Mouse (Mus musculus) MEL (cell line): ENCODE results near the gene Ptpre. TPM values are rescaled to one million over a fixed set of nuclear protein-coding genes. Genes with fewer than 3 reads are reported as not detected.

Source experiments
- DNase-seq: peaks from one replicate; pipeline ENCODE4 v3.0.0; 2011; ENCODE audit warnings: low read depth, low spot score
- H3K27ac ChIP-seq: 2 replicates; pipeline ENCODE4 v1.5.1; 2012; ENCODE audit warnings: low read depth, mild to moderate bottlenecking, control low read depth, low read length, moderate library complexity; ENCODE audit not compliant: control insufficient read depth
- H3K27me3 ChIP-seq, 2 experiments: fragments of 150-350 bp in 1 of 2; sonication (generic) in 1 of 2; 2 replicates each; pipeline ENCODE4 v1.6.1; 2012; ENCODE audit warnings: low read length in 2 of 2, mild to moderate bottlenecking in 2 of 2, improper control_type of control experiment in 1 of 2, moderate library complexity in 1 of 2; ENCODE audit not compliant: insufficient read depth in 2 of 2, control insufficient read depth in 1 of 2
- H3K36me3 ChIP-seq, 2 experiments: 2 replicates each; pipeline ENCODE4 v1.6.1; 2012 to 2014; ENCODE audit warnings: low read length in 2 of 2, improper control_type of control experiment in 1 of 2, inconsistent platforms in 1 of 2, mild to moderate bottlenecking in 1 of 2; ENCODE audit not compliant: insufficient read depth in 2 of 2, control insufficient read depth in 1 of 2
- H3K4me1 ChIP-seq, 2 experiments: fragments of 150-350 bp in 1 of 2; sonication (generic) in 1 of 2; 2 replicates each; pipeline ENCODE4 v1.6.1; 2012; ENCODE audit warnings: low read length in 2 of 2, improper control_type of control experiment in 1 of 2, mild to moderate bottlenecking in 1 of 2; ENCODE audit not compliant: insufficient read depth in 2 of 2, control insufficient read depth in 1 of 2
- H3K4me3 ChIP-seq, 2 experiments: fragments of 150-350 bp in 1 of 2; sonication (generic) in 1 of 2; 2 replicates each; pipeline ENCODE4 v1.5.1; 2012; ENCODE audit warnings: low read depth in 2 of 2, low read length in 2 of 2, mild to moderate bottlenecking in 2 of 2, moderate library complexity in 2 of 2, control low read depth in 1 of 2, improper control_type of control experiment in 1 of 2; ENCODE audit not compliant: control insufficient read depth in 1 of 2, insufficient read depth in 1 of 2
- H3K79me2 ChIP-seq: 2 replicates; pipeline ENCODE4 v1.6.1; 2012; ENCODE audit warnings: mild to moderate bottlenecking, low read length, moderate library complexity; ENCODE audit not compliant: control insufficient read depth, poor library complexity, insufficient read depth
- H3K9ac ChIP-seq: 2 replicates; pipeline ENCODE4 v1.6.1; 2012; ENCODE audit warnings: low read depth, mild to moderate bottlenecking, control low read depth, low read length, moderate library complexity; ENCODE audit not compliant: control insufficient read depth, poor library complexity, severe bottlenecking
- H3K9me3 ChIP-seq: fragments of 150-350 bp; sonication (generic); replicated peaks from 2 replicates; pipeline ENCODE4 v1.6.1; 2012; ENCODE audit warnings: mild to moderate bottlenecking, low read length, improper control_type of control experiment, moderate library complexity; ENCODE audit not compliant: insufficient read depth
- CHD1 ChIP-seq: IDR thresholded peaks from 2 replicates; pipeline ENCODE4 v1.6.1; 2012; ENCODE audit warnings: low read depth, mild to moderate bottlenecking, inconsistent platforms, low read length, improper control_type of control experiment
- E2F4 ChIP-seq: IDR thresholded peaks from 2 replicates; pipeline ENCODE4 v1.6.1; 2011; ENCODE audit warnings: low read depth, low read length, improper control_type of control experiment, borderline replicate concordance
- EP300 ChIP-seq, 2 experiments: IDR thresholded peaks; 2 replicates each; pipeline ENCODE4 v1.6.1; 2011; ENCODE audit warnings: improper control_type of control experiment in 2 of 2, low read length in 2 of 2, low read depth in 1 of 2, mild to moderate bottlenecking in 1 of 2
- GATA1 ChIP-seq: IDR thresholded peaks from 2 replicates; pipeline ENCODE4 v1.6.1; 2011; ENCODE audit warnings: low read depth, low read length, improper control_type of control experiment
- HCFC1 ChIP-seq: IDR thresholded peaks from 2 replicates; pipeline ENCODE4 v1.6.1; 2012; ENCODE audit warnings: low read depth, mild to moderate bottlenecking, inconsistent platforms, low read length, improper control_type of control experiment, moderate library complexity
- JUND ChIP-seq: IDR thresholded peaks from 2 replicates; pipeline ENCODE4 v1.6.1; 2011; ENCODE audit warnings: low read depth, mild to moderate bottlenecking, improper control_type of control experiment, low read length
- KAT2A ChIP-seq: conservative IDR thresholded peaks from 2 replicates; pipeline ENCODE4 v1.6.1; 2012; ENCODE audit warnings: low read depth, low read length, improper control_type of control experiment, inconsistent platforms
- MAFK ChIP-seq: IDR thresholded peaks from 2 replicates; pipeline ENCODE4 v1.6.1; 2011; ENCODE audit warnings: low read depth, mild to moderate bottlenecking, low read length, improper control_type of control experiment, borderline replicate concordance
- MEF2A ChIP-seq: IDR thresholded peaks from 2 replicates; pipeline ENCODE4 v1.6.1; 2014; ENCODE audit warnings: low read depth, mild to moderate bottlenecking, inconsistent platforms, low read length, improper control_type of control experiment; ENCODE audit not compliant: poor library complexity, insufficient replicate concordance, severe bottlenecking; ENCODE audit errors: extremely low read depth
- MYB ChIP-seq: IDR thresholded peaks from 2 replicates; pipeline ENCODE4 v1.6.1; 2011; ENCODE audit warnings: mild to moderate bottlenecking, low read depth, low read length, improper control_type of control experiment
- POLR2A ChIP-seq, 2 experiments: IDR thresholded peaks; 2 replicates each; pipeline ENCODE4 v1.6.1; 2011 to 2012; ENCODE audit warnings: low read length in 2 of 2, mild to moderate bottlenecking in 2 of 2, control low read depth in 1 of 2, improper control_type of control experiment in 1 of 2, low read depth in 1 of 2, moderate library complexity in 1 of 2; ENCODE audit not compliant: control insufficient read depth in 1 of 2, insufficient read depth in 1 of 2, poor library complexity in 1 of 2
- RCOR1 ChIP-seq: IDR thresholded peaks from 2 replicates; pipeline ENCODE4 v1.6.1; 2012; ENCODE audit warnings: low read depth, mild to moderate bottlenecking, inconsistent platforms, low read length, improper control_type of control experiment
- TBP ChIP-seq: IDR thresholded peaks from 2 replicates; pipeline ENCODE4 v1.8.0; 2011; ENCODE audit warnings: low read depth, low read length, improper control_type of control experiment
- TCF12 ChIP-seq: IDR thresholded peaks from 2 replicates; pipeline ENCODE4 v1.6.1; 2014; ENCODE audit warnings: low read depth, mild to moderate bottlenecking, inconsistent platforms, low read length, improper control_type of control experiment, moderate library complexity
- USF1 ChIP-seq: IDR thresholded peaks from 2 replicates; pipeline ENCODE4 v1.6.1; 2014; ENCODE audit warnings: low read depth, mild to moderate bottlenecking, inconsistent platforms, low read length, improper control_type of control experiment, moderate library complexity
- USF2 ChIP-seq, 2 experiments: IDR thresholded peaks; 2 replicates each; pipeline ENCODE4 v1.6.1; 2011 to 2012; ENCODE audit warnings: improper control_type of control experiment in 2 of 2, low read length in 2 of 2, borderline replicate concordance in 1 of 2, inconsistent platforms in 1 of 2, low read depth in 1 of 2, mild to moderate bottlenecking in 1 of 2; ENCODE audit not compliant: insufficient read depth in 1 of 2
- ZMIZ1 ChIP-seq: IDR thresholded peaks from 2 replicates; pipeline ENCODE4 v1.6.1; 2012; ENCODE audit warnings: low read depth, mild to moderate bottlenecking, inconsistent platforms, low read length, improper control_type of control experiment, moderate library complexity
- polyA plus RNA-seq, 2 experiments: library from polyadenylated mRNA; stranded (reverse) in 1 of 2; unstranded in 1 of 2; fragments of >175 nt in 1 of 2; fragments of >200 nt in 1 of 2; gene quantifications; 2 replicates each; pipeline versions ENCODE4 v1.2.1 to v1.2.4; 2012; ENCODE audit warnings: low replicate concordance in 2 of 2, low read depth in 1 of 2; ENCODE audit not compliant: insufficient read length in 2 of 2, insufficient read depth in 1 of 2, missing spikeins in 1 of 2
- total RNA-seq: library from RNA; depleted of rRNA; stranded (reverse); fragments of 300-350 nt; gene quantifications from 2 replicates; pipeline ENCODE4 v1.2.3, GENCODE M21; 2012

Ptpre gene
- total and polyA plus RNA-seq, 3 experiments, result 4.9 to 12.9 TPM; not detected in 1

- TF ChIP-seq CHD1 (no peak), HCFC1 (no peak), ZMIZ1 (no peak), JUND (no peak), MAFK (no peak), MEF2A (no peak), GATA1 (peak; percentile 89)
These were observed 10.1 kb upstream of the Ptpre start (continued) for GRCm38 (mm10) chr7:135527169-135527568.

- no peak within 1 kb of the TSS for H3K27ac ChIP-seq
These were observed 8.8 kb upstream of the Ptpre start, which contains the start of gene Clrn3 for GRCm38 (mm10) chr7:135528515-135528914. TSS of gene Clrn3 (minus strand) at chr7:135528654.

GRCm38 (mm10) chr7:135529068-135529467 is 8.2 kb upstream of the Ptpre start:
- Histone ChIP-seq H3K4me1 (peaks cover 5 to 10% of the 10 kb centered on the region in 2 experiments), H3K36me3 (peaks cover 0 to 5% of the 10 kb centered on the region in 2 experiments; a peak in 2 of 4 replicates), H3K4me3 (no peak overlapping the region), H3K27ac (no peak overlapping the region), H3K9ac (no peak overlapping the region), H3K27me3 (no peaks in the 10 kb centered on the region), H3K79me2 (no peaks in the 10 kb centered on the region), H3K9me3 (no peaks in the 10 kb centered on the region)
- TF ChIP-seq CHD1 (no peak), POLR2A (IDR thresholded peaks at IDR 0.05; ENCODE audit: control insufficient read depth in 1 of 2, insufficient read depth in 1 of 2, low read depth in 1 of 2, low read length in 2 of 2, poor library complexity in 1 of 2) (no peak), TBP (no peak), USF2 (IDR thresholded peaks at IDR 0.05; ENCODE audit: borderline replicate concordance in 1 of 2, insufficient read depth in 1 of 2, low read depth in 1 of 2, low read length in 2 of 2) (no peak), KAT2A (no peak), EP300 (IDR thresholded peaks at IDR 0.05; ENCODE audit: low read depth in 1 of 2, low read length in 2 of 2) (no peak), MYB (no peak)
- DNase-seq, result no peak

More at GRCm38 (mm10) chr7:135528515-135528914, 8.8 kb upstream of the Ptpre start, which contains the start of gene Clrn3:
- TF ChIP-seq EP300 (IDR thresholded peaks at IDR 0.05; ENCODE audit: low read depth in 1 of 2, low read length in 2 of 2) (no peak), USF1 (no peak), E2F4 (no peak), KAT2A (no peak), RCOR1 (no peak), TCF12 (no peak)
- no peaks in the 10 kb centered on the region for H3K9me3 ChIP-seq
- no peaks in the 10 kb centered on the region for H3K79me2 ChIP-seq
- H3K36me3 ChIP-seq, result peaks cover 0 to 5% of the 10 kb centered on the region in 2 experiments; a peak in 2 of 4 replicates
- H3K4me1 ChIP-seq, result peaks cover 5 to 10% of the 10 kb centered on the region in 2 experiments
- DNase-seq, result no peak
- H3K27me3 ChIP-seq, result no peaks in the 10 kb centered on the region
- no peak within 1 kb of the TSS for H3K4me3 ChIP-seq
- no peak within 1 kb of the TSS for H3K9ac ChIP-seq
